Mouse (Mus musculus) heart, adult 11 months (tissue): ENCODE results near the gene Ppm1l.

ENCODE experiments used
- DNase-seq: peaks from one replicate; pipeline ENCODE4 v3.0.0; 2022

The Ppm1l gene

GRCm38 (mm10) chr3:69502009-69502408 lies 185.3 kb downstream of the Ppm1l start:
- DNase-seq = no peak

- no peak for DNase-seq
Measured at GRCm38 (mm10) chr3:69502527-69502926, 185.9 kb downstream of the Ppm1l start.

- no peak for DNase-seq
Measured at GRCm38 (mm10) chr3:69505090-69505489, 188.4 kb downstream of the Ppm1l start.

GRCm38 (mm10) chr3:69506352-69506751 lies 189.7 kb downstream of the Ppm1l start:
- DNase-seq = no peak

- DNase-seq = no peak
Measured at GRCm38 (mm10) chr3:69509411-69509952, 192.8 kb downstream of the Ppm1l start.

GRCm38 (mm10) chr3:69511881-69512280 lies 195.2 kb downstream of the Ppm1l start:
- no peak for DNase-seq

- no peak for DNase-seq
Measured at GRCm38 (mm10) chr3:69512402-69512801, 195.7 kb downstream of the Ppm1l start.

GRCm38 (mm10) chr3:69515730-69516350 lies 199.2 kb downstream of the Ppm1l start:
- no peak for DNase-seq

GRCm38 (mm10) chr3:69519188-69519587 lies 202.5 kb downstream of the Ppm1l start:
- DNase-seq = no peak

- no peak for DNase-seq
Measured at GRCm38 (mm10) chr3:69519789-69520558, 203.3 kb downstream of the Ppm1l start.

GRCm38 (mm10) chr3:69522270-69522669 lies 205.6 kb downstream of the Ppm1l start:
- DNase-seq = no peak

GRCm38 (mm10) chr3:69524356-69525071 lies 207.9 kb downstream of the Ppm1l start:
- no peak for DNase-seq

GRCm38 (mm10) chr3:69525072-69525529 lies 208.4 kb downstream of the Ppm1l start:
- DNase-seq = no peak

- no peak for DNase-seq
Measured at GRCm38 (mm10) chr3:69527384-69527783, 210.7 kb downstream of the Ppm1l start.

- no peak for DNase-seq
Measured at GRCm38 (mm10) chr3:69529576-69529975, 212.9 kb downstream of the Ppm1l start.

GRCm38 (mm10) chr3:69531511-69531910 lies 214.8 kb downstream of the Ppm1l start:
- DNase-seq = no peak

- DNase-seq = no peak
Measured at GRCm38 (mm10) chr3:69532687-69533086, 216.0 kb downstream of the Ppm1l start.

GRCm38 (mm10) chr3:69535486-69535885 lies 218.8 kb downstream of the Ppm1l start:
- no peak for DNase-seq

- DNase-seq = no peak
Measured at GRCm38 (mm10) chr3:69535941-69536647, 219.4 kb downstream of the Ppm1l start.

GRCm38 (mm10) chr3:69542962-69543361 lies 226.3 kb downstream of the Ppm1l start:
- no peak for DNase-seq

GRCm38 (mm10) chr3:69543730-69544129 lies 227.1 kb downstream of the Ppm1l start:
- DNase-seq = no peak

- no peak for DNase-seq
Measured at GRCm38 (mm10) chr3:69545017-69545416, 228.4 kb downstream of the Ppm1l start.
